27 mouse cellular contexts compared by ENCODE assay signal in the genomic region with DNA sequence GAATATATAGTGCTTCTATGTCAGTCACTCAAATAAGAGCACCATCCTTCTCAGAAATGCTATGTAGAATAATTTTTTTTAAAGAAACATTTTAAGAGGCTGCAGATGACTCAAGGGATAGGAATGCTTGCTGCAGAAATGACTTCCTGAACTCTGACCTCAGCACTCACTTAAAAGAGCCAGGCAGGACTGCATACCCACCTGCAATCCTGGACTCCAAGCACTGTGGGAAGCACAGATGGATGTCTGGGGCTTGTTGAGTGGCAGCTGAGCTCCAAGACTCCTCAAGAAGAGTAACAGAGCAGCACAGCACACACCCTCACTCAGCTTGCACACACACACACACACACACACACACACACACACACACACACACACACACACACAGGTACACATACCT.
A peak's percentile ranks its signal among the peaks of the same experiment; 100 is the strongest.
DNase-seq lines count a peak whose midpoint lies in the region; ATAC-seq lines count a peak whose summit lies in the region.
"Had no signal": no experiment of that assay in that cellular context is flagged by ENCODE, and none has a peak within 500 bp of the region (broad histone marks: within the 10 kb centered on the region; RNA-seq: fewer than 3 reads in every experiment).

No protein-coding gene starts in this region.

- no peaks in the 10 kb centered on the region for H3K9me3 ChIP-seq in limb, embryonic 11.5 days (ENCODE audit: control insufficient read depth, low read length)
- H3K9me3 ChIP-seq in limb, embryonic 10.5 days (replicated peaks) = no peaks in the 10 kb centered on the region
- H3K9me3 ChIP-seq: embryonic facial prominence, embryonic 12.5 days; heart, embryonic 10.5 days; hindbrain, embryonic 12.5 days; liver, embryonic 15.5 days; neural tube, embryonic 13.5 days had no signal

- no peak overlapping the region for H3K27ac ChIP-seq in limb, embryonic 11.5 days (replicated peaks; ENCODE audit: low read depth, low read length)
- no peak overlapping the region for H3K27ac ChIP-seq in limb, embryonic 10.5 days
- H3K27ac ChIP-seq: embryonic facial prominence, embryonic 12.5 days; heart, embryonic 10.5 days; hindbrain, embryonic 12.5 days; hindbrain, postnatal 0 days; limb, embryonic 12.5 days; liver, embryonic 15.5 days; neural tube, embryonic 13.5 days had no signal

- DNase-seq in limb, embryonic 11.5 days (ENCODE audit: low spot score) = no peak
- DNase-seq in limb, embryonic 10.5 days (ENCODE audit: low spot score) = no peak
- DNase-seq in NIH3T3 (ENCODE audit: low read depth) = peak; percentile 5
- peak; percentile 18 for DNase-seq in embryo, embryonic 11 days
- peak; percentile 45 for DNase-seq in mesoderm, embryonic 11.5 days (ENCODE audit: low read depth, low spot score)
- DNase-seq in cerebellum, adult 11 months = no peak
- DNase-seq: adrenal gland, adult 8-10 months; cerebellum, adult 9-10 months; cerebellum, postnatal 36 days; gastrocnemius, postnatal 25 days; heart, adult 11 months; heart, postnatal 36 days; kidney, adult 11 months; layer of hippocampus, postnatal 36 days; lung, postnatal 14 days; right cerebral cortex, postnatal 4 days had no signal

- no peaks in the 10 kb centered on the region for H3K36me3 ChIP-seq in limb, embryonic 11.5 days (ENCODE audit: control insufficient read depth, insufficient read depth, low read length)
- no peaks in the 10 kb centered on the region for H3K36me3 ChIP-seq in limb, embryonic 10.5 days
- H3K36me3 ChIP-seq: embryonic facial prominence, embryonic 12.5 days; heart, embryonic 10.5 days; limb, embryonic 12.5 days; liver, embryonic 15.5 days had no signal

- no peaks in the 10 kb centered on the region for H3K27me3 ChIP-seq in limb, embryonic 11.5 days (ENCODE audit: control insufficient read depth, insufficient read depth, low read length)
- H3K27me3 ChIP-seq in limb, embryonic 10.5 days (ENCODE audit: low read depth, poor library complexity, severe bottlenecking) = no peaks in the 10 kb centered on the region
- H3K27me3 ChIP-seq: CH12.LX; embryonic facial prominence, embryonic 12.5 days; hindbrain, embryonic 12.5 days; limb, embryonic 12.5 days; liver, embryonic 15.5 days; neural tube, embryonic 13.5 days had no signal

- no peak overlapping the region for H3K9ac ChIP-seq in limb, embryonic 11.5 days (ENCODE audit: low read length)
- H3K9ac ChIP-seq: embryonic facial prominence, embryonic 12.5 days; hindbrain, embryonic 12.5 days; limb, embryonic 12.5 days; liver, embryonic 15.5 days; neural tube, embryonic 13.5 days had no signal

- ATAC-seq in limb, embryonic 11.5 days (ENCODE audit: insufficient number of reproducible peaks, low FRiP score, low TSS enrichment, low read depth) = peak; percentile 80
- ATAC-seq: forebrain, embryonic 14.5 days; hindbrain, postnatal 0 days had no signal

- no peaks in the 10 kb centered on the region for H3K4me1 ChIP-seq in limb, embryonic 11.5 days (ENCODE audit: control insufficient read depth, insufficient read depth, low read length)
- H3K4me1 ChIP-seq in limb, embryonic 10.5 days = peaks cover 7% of the 10 kb centered on the region; the same call in 1 of the 2 replicates
- H3K4me1 ChIP-seq: embryonic facial prominence, embryonic 12.5 days; heart, embryonic 10.5 days; hindbrain, embryonic 12.5 days; liver, embryonic 15.5 days; neural tube, embryonic 13.5 days had no signal

- no peak overlapping the region for H3K4me3 ChIP-seq in limb, embryonic 11.5 days (ENCODE audit: low read depth, low read length)
- H3K4me3 ChIP-seq in limb, embryonic 10.5 days = no peak overlapping the region
- H3K4me3 ChIP-seq: embryonic facial prominence, embryonic 12.5 days; heart, embryonic 10.5 days; hindbrain, embryonic 12.5 days; limb, embryonic 12.5 days; liver, embryonic 15.5 days; myocyte; neural tube, embryonic 13.5 days had no signal

- H3K4me2 ChIP-seq in limb, embryonic 11.5 days (ENCODE audit: low read depth, severe bottlenecking) = no peak overlapping the region
- H3K4me2 ChIP-seq: embryonic facial prominence, embryonic 12.5 days; hindbrain, embryonic 12.5 days; limb, embryonic 12.5 days; liver, embryonic 15.5 days; midbrain, embryonic 11.5 days; neural tube, embryonic 13.5 days had no signal

Comparison
In these comparisons a context has a peak if more than half of its experiments do, and no peak if none do; other contexts are left out.
1. DNase-seq: peak in NIH3T3 (single experiment), embryo, embryonic 11 days (single experiment) and mesoderm, embryonic 11.5 days (single experiment); none in limb, embryonic 11.5 days (single experiment), limb, embryonic 10.5 days (single experiment) and cerebellum, adult 11 months (single experiment).